Mouse (Mus musculus) bone marrow, adult 2 months (tissue): ENCODE results near the gene Mycn.

ENCODE experiments used
- CTCF ChIP-seq: fragments of 200-500 bp; IDR thresholded peaks from 2 replicates; pipeline ENCODE4 v1.5.1; 2011; ENCODE audit warnings: low read length, control low read depth; ENCODE audit not compliant: control insufficient read depth, insufficient read depth
- POLR2A ChIP-seq: fragments of 200-500 bp; IDR thresholded peaks from 2 replicates; pipeline ENCODE4 v1.6.1; 2011; ENCODE audit warnings: low read depth, mild to moderate bottlenecking, control low read depth, low read length, borderline replicate concordance; ENCODE audit not compliant: control insufficient read depth

DNA sequence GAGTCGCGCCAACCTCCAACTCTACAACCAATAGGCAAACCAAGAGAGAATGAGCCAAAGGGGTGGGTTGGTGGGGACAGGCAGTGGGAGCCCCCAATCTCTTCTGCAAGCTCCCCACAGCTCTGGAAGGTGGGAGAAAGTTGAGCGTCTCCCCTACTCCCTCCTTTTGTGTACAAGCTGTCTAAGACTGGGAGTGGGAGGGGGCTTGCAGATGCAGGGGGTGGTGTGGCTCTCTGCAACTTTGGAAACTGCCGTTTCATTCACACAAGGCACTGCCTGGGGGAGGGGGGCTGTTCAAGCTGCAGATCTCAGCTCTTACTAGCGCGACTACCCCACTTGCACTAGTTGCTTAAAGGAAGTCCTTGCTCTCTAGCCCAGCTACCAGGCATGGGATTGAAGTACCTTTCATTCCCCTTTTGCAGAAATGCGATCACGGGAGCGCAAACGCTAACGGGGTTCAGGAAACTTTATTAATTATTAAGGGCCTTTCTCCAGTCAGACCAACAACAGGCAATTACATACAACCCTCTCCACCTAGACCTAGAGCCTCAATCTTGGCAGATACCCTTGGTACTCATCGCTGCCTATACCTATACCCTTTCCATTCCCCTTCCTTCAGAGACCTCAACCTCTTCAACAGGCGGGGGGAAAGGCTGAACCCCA is 1.1 kb downstream of the Mycn start:
- no peak for TF ChIP-seq CTCF
- no peak for TF ChIP-seq POLR2A
